Mouse (Mus musculus) MEL (cell line): ENCODE data around the gene Tmem202. TPM values are rescaled to one million over a fixed set of nuclear protein-coding genes. Genes with fewer than 3 reads are reported as not detected.

Source experiments
- DNase-seq: peaks from one replicate; pipeline ENCODE4 v3.0.0; 2011; ENCODE audit warnings: low read depth, low spot score
- H3K27ac ChIP-seq: 2 replicates; pipeline ENCODE4 v1.5.1; 2012; ENCODE audit warnings: low read depth, mild to moderate bottlenecking, control low read depth, low read length, moderate library complexity; ENCODE audit not compliant: control insufficient read depth
- H3K27me3 ChIP-seq, 2 experiments: fragments of 150-350 bp in 1 of 2; sonication (generic) in 1 of 2; 2 replicates each; pipeline ENCODE4 v1.6.1; 2012; ENCODE audit warnings: low read length in 2 of 2, mild to moderate bottlenecking in 2 of 2, improper control_type of control experiment in 1 of 2, moderate library complexity in 1 of 2; ENCODE audit not compliant: insufficient read depth in 2 of 2, control insufficient read depth in 1 of 2
- H3K36me3 ChIP-seq, 2 experiments: 2 replicates each; pipeline ENCODE4 v1.6.1; 2012 to 2014; ENCODE audit warnings: low read length in 2 of 2, improper control_type of control experiment in 1 of 2, inconsistent platforms in 1 of 2, mild to moderate bottlenecking in 1 of 2; ENCODE audit not compliant: insufficient read depth in 2 of 2, control insufficient read depth in 1 of 2
- H3K4me1 ChIP-seq, 2 experiments: fragments of 150-350 bp in 1 of 2; sonication (generic) in 1 of 2; 2 replicates each; pipeline ENCODE4 v1.6.1; 2012; ENCODE audit warnings: low read length in 2 of 2, improper control_type of control experiment in 1 of 2, mild to moderate bottlenecking in 1 of 2; ENCODE audit not compliant: insufficient read depth in 2 of 2, control insufficient read depth in 1 of 2
- H3K4me3 ChIP-seq, 2 experiments: fragments of 150-350 bp in 1 of 2; sonication (generic) in 1 of 2; 2 replicates each; pipeline ENCODE4 v1.5.1; 2012; ENCODE audit warnings: low read depth in 2 of 2, low read length in 2 of 2, mild to moderate bottlenecking in 2 of 2, moderate library complexity in 2 of 2, control low read depth in 1 of 2, improper control_type of control experiment in 1 of 2; ENCODE audit not compliant: control insufficient read depth in 1 of 2, insufficient read depth in 1 of 2
- H3K79me2 ChIP-seq: 2 replicates; pipeline ENCODE4 v1.6.1; 2012; ENCODE audit warnings: mild to moderate bottlenecking, low read length, moderate library complexity; ENCODE audit not compliant: control insufficient read depth, poor library complexity, insufficient read depth
- H3K9ac ChIP-seq: 2 replicates; pipeline ENCODE4 v1.6.1; 2012; ENCODE audit warnings: low read depth, mild to moderate bottlenecking, control low read depth, low read length, moderate library complexity; ENCODE audit not compliant: control insufficient read depth, poor library complexity, severe bottlenecking
- H3K9me3 ChIP-seq: fragments of 150-350 bp; sonication (generic); replicated peaks from 2 replicates; pipeline ENCODE4 v1.6.1; 2012; ENCODE audit warnings: mild to moderate bottlenecking, low read length, improper control_type of control experiment, moderate library complexity; ENCODE audit not compliant: insufficient read depth
- ELF1 ChIP-seq: IDR thresholded peaks from 2 replicates; pipeline ENCODE4 v1.6.1; 2014; ENCODE audit warnings: low read depth, mild to moderate bottlenecking, inconsistent platforms, low read length, improper control_type of control experiment, moderate library complexity
- EP300 ChIP-seq, 2 experiments: IDR thresholded peaks; 2 replicates each; pipeline ENCODE4 v1.6.1; 2011; ENCODE audit warnings: improper control_type of control experiment in 2 of 2, low read length in 2 of 2, low read depth in 1 of 2, mild to moderate bottlenecking in 1 of 2
- GATA1 ChIP-seq: IDR thresholded peaks from 2 replicates; pipeline ENCODE4 v1.6.1; 2011; ENCODE audit warnings: low read depth, low read length, improper control_type of control experiment
- JUND ChIP-seq: IDR thresholded peaks from 2 replicates; pipeline ENCODE4 v1.6.1; 2011; ENCODE audit warnings: low read depth, mild to moderate bottlenecking, improper control_type of control experiment, low read length
- KAT2A ChIP-seq: conservative IDR thresholded peaks from 2 replicates; pipeline ENCODE4 v1.6.1; 2012; ENCODE audit warnings: low read depth, low read length, improper control_type of control experiment, inconsistent platforms
- MAX ChIP-seq: IDR thresholded peaks from 2 replicates; pipeline ENCODE4 v1.6.1; 2011; ENCODE audit warnings: low read length, improper control_type of control experiment
- MAZ ChIP-seq: IDR thresholded peaks from 2 replicates; pipeline ENCODE4 v1.6.1; 2012; ENCODE audit warnings: low read depth, mild to moderate bottlenecking, inconsistent platforms, low read length, improper control_type of control experiment
- POLR2A ChIP-seq, 2 experiments: IDR thresholded peaks; 2 replicates each; pipeline ENCODE4 v1.6.1; 2011 to 2012; ENCODE audit warnings: low read length in 2 of 2, mild to moderate bottlenecking in 2 of 2, control low read depth in 1 of 2, improper control_type of control experiment in 1 of 2, low read depth in 1 of 2, moderate library complexity in 1 of 2; ENCODE audit not compliant: control insufficient read depth in 1 of 2, insufficient read depth in 1 of 2, poor library complexity in 1 of 2
- POLR2AphosphoS2 ChIP-seq: IDR thresholded peaks from 2 replicates; pipeline ENCODE4 v1.6.1; 2011; ENCODE audit warnings: low read length, improper control_type of control experiment
- POLR2AphosphoS5 ChIP-seq: IDR thresholded peaks from 2 replicates; pipeline ENCODE4 v1.6.1; 2012; ENCODE audit warnings: low read depth, borderline replicate concordance, mild to moderate bottlenecking, inconsistent platforms, low read length, moderate library complexity, mixed read lengths
- RCOR1 ChIP-seq: IDR thresholded peaks from 2 replicates; pipeline ENCODE4 v1.6.1; 2012; ENCODE audit warnings: low read depth, mild to moderate bottlenecking, inconsistent platforms, low read length, improper control_type of control experiment
- TAL1 ChIP-seq: IDR thresholded peaks from 2 replicates; pipeline ENCODE4 v1.6.1; 2012; ENCODE audit warnings: mild to moderate bottlenecking, inconsistent platforms, low read length, moderate library complexity, mixed read lengths
- UBTF ChIP-seq: IDR thresholded peaks from 2 replicates; pipeline ENCODE4 v1.6.1; 2012; ENCODE audit warnings: low read depth, mild to moderate bottlenecking, inconsistent platforms, low read length, improper control_type of control experiment, moderate library complexity, borderline replicate concordance; ENCODE audit not compliant: insufficient read depth
- USF2 ChIP-seq, 2 experiments: IDR thresholded peaks; 2 replicates each; pipeline ENCODE4 v1.6.1; 2011 to 2012; ENCODE audit warnings: improper control_type of control experiment in 2 of 2, low read length in 2 of 2, borderline replicate concordance in 1 of 2, inconsistent platforms in 1 of 2, low read depth in 1 of 2, mild to moderate bottlenecking in 1 of 2; ENCODE audit not compliant: insufficient read depth in 1 of 2
- ZMIZ1 ChIP-seq: IDR thresholded peaks from 2 replicates; pipeline ENCODE4 v1.6.1; 2012; ENCODE audit warnings: low read depth, mild to moderate bottlenecking, inconsistent platforms, low read length, improper control_type of control experiment, moderate library complexity
- polyA plus RNA-seq, 2 experiments: library from polyadenylated mRNA; stranded (reverse) in 1 of 2; unstranded in 1 of 2; fragments of >175 nt in 1 of 2; fragments of >200 nt in 1 of 2; gene quantifications; 2 replicates each; pipeline versions ENCODE4 v1.2.1 to v1.2.4; 2012; ENCODE audit warnings: low replicate concordance in 2 of 2, low read depth in 1 of 2; ENCODE audit not compliant: insufficient read length in 2 of 2, insufficient read depth in 1 of 2, missing spikeins in 1 of 2
- total RNA-seq: library from RNA; depleted of rRNA; stranded (reverse); fragments of 300-350 nt; gene quantifications from 2 replicates; pipeline ENCODE4 v1.2.3, GENCODE M21; 2012

Tmem202 gene
- total and polyA plus RNA-seq, 3 experiments: 0.50 TPM; not detected in 2

DNA sequence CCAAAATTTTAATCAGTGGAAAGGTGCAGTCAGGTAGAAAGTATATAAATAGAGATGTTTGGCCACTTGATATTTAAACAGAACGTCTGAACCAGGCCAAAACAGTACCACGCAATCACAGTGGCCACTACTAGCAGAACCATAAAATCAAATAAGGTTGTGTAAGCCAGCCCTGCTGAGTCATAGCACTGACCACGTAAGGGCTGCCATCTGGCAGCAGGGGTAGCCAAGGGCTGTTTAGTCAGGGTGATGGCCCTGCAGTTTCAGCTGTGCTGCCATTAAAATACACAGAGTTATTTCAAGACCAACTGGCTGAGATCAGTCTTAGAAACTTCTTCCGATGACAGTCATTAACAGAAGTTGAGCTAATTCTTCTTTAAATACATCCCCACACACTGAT is 5.8 kb downstream of the Tmem202 start:
- no peaks in the 10 kb centered on the region for H3K79me2 ChIP-seq
- no peak for TF ChIP-seq ELF1
- no peak for TF ChIP-seq MAZ
- no peak for TF ChIP-seq USF2 (IDR thresholded peaks at IDR 0.05; ENCODE audit: borderline replicate concordance in 1 of 2, insufficient read depth in 1 of 2, low read depth in 1 of 2, low read length in 2 of 2)
- TF ChIP-seq RCOR1: no peak
- no peak for TF ChIP-seq POLR2AphosphoS5
- TF ChIP-seq ZMIZ1: no peak
- TF ChIP-seq UBTF: no peak
- no peak for TF ChIP-seq JUND
- TF ChIP-seq GATA1: no peak
- TF ChIP-seq KAT2A: no peak
- DNase-seq: no peak
- peaks cover under 1 to 15% of the 10 kb centered on the region in 2 experiments; a peak in 3 of 4 replicates for H3K4me1 ChIP-seq
- no peaks in the 10 kb centered on the region for H3K27me3 ChIP-seq
- H3K9ac ChIP-seq: no peak overlapping the region
- H3K4me3 ChIP-seq: no peak overlapping the region
- no peaks in the 10 kb centered on the region for H3K9me3 ChIP-seq
- peaks cover 0 to 7% of the 10 kb centered on the region in 2 experiments; a peak in 2 of 4 replicates for H3K36me3 ChIP-seq
- H3K27ac ChIP-seq: no peak overlapping the region

DNA sequence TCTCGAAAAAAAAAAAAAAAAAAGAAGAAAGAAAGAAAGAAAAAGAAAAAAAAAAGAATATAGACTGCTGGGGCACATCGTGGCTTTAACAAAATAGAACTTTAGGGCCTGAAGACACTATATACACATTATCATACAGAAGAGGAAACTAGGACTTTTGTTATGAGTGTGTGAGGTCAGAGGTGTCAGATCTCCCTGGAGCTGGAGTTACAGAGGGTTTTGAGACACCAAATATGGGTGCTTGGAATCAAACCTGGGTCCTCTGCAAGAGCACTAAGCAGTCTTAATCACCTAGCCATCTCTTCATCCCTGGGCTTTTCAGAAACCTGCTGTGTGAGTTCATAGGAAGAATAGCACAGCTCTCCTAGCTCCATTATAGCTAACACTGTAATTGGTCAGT is 6.2 kb downstream of the Tmem202 start:
- Histone ChIP-seq H3K36me3 (peaks cover 0 to 7% of the 10 kb centered on the region in 2 experiments; a peak in 2 of 4 replicates), H3K9me3 (no peaks in the 10 kb centered on the region), H3K4me3 (no peak overlapping the region), H3K9ac (no peak overlapping the region), H3K27ac (no peak overlapping the region), H3K79me2 (no peaks in the 10 kb centered on the region), H3K27me3 (no peaks in the 10 kb centered on the region), H3K4me1 (peaks cover 0 to 15% of the 10 kb centered on the region in 2 experiments; a peak in 2 of 4 replicates)
- TF ChIP-seq POLR2AphosphoS2: no peak
- TF ChIP-seq GATA1: no peak
- TF ChIP-seq KAT2A: no peak
- TF ChIP-seq ZMIZ1: no peak
- no peak for TF ChIP-seq POLR2A (IDR thresholded peaks at IDR 0.05; ENCODE audit: control insufficient read depth in 1 of 2, insufficient read depth in 1 of 2, low read depth in 1 of 2, low read length in 2 of 2, poor library complexity in 1 of 2)
- TF ChIP-seq EP300 (IDR thresholded peaks at IDR 0.05; ENCODE audit: low read depth in 1 of 2, low read length in 2 of 2): no peak
- TF ChIP-seq TAL1: no peak
- no peak for TF ChIP-seq MAX
- no peak for DNase-seq
